Mouse (Mus musculus) mature B cell (primary cell): ENCODE results near the gene Sertad2.

Source experiments
- in situ Hi-C: fragments of 300-500 bp; cut with MboI; formaldehyde crosslinking; loops from 2 replicates; pipeline ENCODE4 v1.14.3; 2019

The Sertad2 gene

GRCm38 (mm10) chr11:20643161-20643560 is 100.1 kb downstream of the Sertad2 start:
- in situ Hi-C loops, result no loop called here

DNA sequence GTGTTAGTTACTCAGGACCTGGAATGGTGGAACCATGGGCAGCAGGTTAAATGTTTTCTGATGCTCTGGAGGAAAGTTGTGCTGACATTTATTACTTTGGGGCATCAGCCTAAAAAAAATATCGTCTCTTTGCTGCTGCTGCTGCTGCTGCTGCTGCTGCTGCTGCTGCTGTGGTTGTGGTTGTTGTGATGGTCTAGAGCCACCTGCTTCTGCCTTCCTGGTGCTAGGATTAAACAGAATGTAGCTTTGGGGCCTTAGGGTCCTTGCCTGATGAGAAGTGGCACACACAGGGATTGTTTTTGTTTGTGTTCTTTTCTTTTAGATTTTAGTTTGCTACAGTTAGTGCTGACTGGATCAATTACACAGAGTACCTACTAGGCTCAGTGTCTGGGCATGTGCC is 101.1 kb downstream of the Sertad2 start:
- in situ Hi-C loops, result no loop called here

DNA sequence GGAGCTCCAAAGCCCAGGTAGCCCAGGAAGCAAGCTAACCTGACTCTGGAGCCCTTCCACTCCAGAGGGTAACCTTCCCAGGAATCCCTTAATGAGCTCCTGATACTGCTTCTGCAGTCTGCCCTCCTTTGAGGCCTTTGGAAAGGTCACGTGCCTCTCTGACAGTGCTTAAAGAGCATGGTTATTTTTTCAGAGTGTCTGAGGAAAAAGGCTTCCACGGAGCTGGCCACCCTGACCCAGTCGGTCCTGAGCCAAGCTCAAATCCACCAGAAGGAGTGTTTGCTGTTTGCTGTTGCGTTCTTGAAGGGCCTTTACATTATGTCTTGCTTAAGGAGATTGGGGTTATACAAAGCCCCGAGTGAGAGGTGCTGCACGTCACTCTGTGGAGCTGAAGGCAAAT is 101.8 kb downstream of the Sertad2 start:
- in situ Hi-C loops, result no loop called here

- in situ Hi-C loops, result no loop called here
These were observed 102.5 kb downstream of the Sertad2 start for GRCm38 (mm10) chr11:20645521-20645920.

DNA sequence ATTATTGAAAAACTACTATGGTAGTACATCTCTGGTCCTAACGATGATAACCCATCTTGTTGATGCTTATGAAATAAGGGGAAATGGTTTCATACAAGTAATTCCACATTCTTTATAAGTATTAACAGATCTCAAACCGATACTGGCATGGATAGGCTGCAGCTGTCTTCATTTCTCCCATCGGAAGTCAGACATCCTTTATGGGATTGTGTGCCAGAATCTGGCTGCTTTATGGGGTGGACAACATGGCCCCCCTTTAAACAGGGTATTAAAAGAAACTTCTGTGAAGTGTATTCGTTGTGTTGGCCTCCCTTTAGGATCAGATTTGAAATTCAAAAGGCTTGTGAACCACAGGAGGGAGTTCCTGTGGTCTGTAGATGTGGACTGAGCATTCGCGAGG is 103.1 kb downstream of the Sertad2 start:
- in situ Hi-C loops, result no loop called here

GRCm38 (mm10) chr11:20646986-20647726 is 104.1 kb downstream of the Sertad2 start:
- in situ Hi-C loops, result no loop called here

DNA sequence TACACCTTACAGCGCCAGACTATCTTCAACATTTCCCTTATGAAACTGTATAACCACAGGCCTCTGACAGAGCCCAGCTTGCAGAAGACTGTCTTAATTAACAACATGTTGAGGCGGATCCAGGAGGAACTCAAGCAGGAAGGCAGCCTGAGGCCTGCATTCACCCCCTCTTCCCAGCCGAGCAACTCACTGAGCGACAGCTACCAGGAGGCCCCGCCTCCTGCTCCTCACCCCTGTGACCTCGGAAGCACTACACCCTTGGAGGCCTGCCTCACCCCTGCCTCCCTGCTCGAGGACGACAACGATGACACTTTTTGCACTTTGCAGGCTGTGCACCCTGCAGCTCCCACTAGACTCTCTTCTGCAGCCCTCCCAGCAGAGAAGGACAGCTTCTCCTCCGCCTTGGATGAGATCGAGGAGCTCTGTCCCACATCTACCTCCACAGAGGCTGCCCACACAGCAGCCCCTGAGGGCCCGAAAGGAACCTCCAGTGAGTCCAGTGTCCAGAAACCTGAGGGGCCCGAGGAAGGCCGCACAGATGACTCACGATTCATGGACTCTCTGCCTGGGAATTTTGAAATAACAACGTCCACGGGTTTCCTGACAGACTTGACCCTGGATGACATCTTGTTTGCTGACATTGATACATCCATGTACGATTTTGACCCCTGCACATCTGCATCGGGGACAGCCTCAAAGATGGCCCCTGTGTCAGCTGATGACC is 105.0 kb downstream of the Sertad2 start:
- in situ Hi-C loops, result no loop called here

- in situ Hi-C loops, result no loop called here
These were observed 106.4 kb downstream of the Sertad2 start for GRCm38 (mm10) chr11:20649477-20649876.

DNA sequence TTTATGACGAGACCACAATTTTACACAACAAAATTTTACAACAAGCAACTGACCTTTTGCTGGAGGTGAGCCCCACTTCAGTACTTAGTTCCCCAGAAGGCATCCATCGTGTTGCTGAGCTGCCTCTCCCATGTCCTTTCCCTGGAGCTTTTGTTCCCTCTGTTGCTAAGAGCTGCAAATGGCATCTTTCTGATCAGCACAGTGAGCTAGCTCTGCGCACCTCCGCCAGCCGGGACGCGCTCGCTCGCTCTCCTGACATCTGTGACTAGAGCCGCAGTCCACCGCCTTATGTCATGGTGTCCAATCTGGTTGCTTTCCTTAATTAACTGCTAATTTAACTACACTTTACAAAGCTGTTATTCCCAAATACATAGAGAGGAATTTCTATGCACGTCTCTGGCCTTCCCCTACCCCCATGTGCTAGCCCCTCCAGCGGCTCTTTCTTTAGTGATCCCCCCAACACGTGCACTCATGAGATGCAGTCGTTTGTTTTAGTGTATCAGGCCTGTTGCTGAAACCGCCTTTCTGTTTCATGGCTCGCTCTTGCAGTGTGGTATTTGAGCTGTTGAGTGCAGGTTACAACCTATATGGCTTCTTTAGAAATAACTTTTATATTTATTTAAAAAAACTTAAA is 107.1 kb downstream of the Sertad2 start:
- in situ Hi-C loops, result no loop called here

DNA sequence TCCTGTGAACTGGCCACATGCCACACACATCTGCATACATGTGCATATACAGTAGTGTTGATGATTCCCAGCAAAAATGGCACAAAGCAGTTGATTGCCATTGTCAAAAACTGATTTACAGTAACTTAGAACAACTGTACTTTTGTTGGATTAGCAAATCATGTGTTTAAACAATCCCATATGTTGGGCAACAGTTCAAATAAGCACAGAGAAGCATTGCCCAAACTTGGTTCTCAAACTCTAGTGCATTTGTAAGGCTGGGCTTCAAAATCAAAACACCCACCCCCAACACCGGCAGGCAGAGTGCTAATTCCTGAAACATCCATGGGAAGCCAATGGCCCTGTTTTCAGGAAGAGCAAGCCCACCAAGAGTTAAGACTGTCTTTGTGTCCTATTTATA is 108.1 kb downstream of the Sertad2 start:
- in situ Hi-C loops, result no loop called here

- in situ Hi-C loops, result no loop called here
These were observed 113.0 kb downstream of the Sertad2 start for GRCm38 (mm10) chr11:20655795-20656710.

DNA sequence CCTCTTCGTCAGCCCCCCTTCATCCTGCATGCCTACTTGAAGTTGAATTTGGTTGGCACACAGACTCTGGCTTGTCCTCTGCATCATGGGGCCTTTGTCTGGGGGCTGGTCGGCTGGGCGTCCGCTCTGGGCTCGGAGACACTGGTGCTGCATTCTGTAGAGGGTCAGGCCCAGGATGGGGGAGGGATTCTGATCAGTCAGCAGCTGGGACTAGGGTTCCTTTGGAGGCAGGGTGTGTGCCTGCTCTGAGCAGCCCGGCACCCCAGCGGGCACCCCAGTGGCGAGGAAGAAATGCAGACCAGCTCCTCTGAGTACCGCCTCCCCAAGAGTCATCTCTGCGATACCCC is 113.6 kb downstream of the Sertad2 start:
- in situ Hi-C loops, result no loop called here

DNA sequence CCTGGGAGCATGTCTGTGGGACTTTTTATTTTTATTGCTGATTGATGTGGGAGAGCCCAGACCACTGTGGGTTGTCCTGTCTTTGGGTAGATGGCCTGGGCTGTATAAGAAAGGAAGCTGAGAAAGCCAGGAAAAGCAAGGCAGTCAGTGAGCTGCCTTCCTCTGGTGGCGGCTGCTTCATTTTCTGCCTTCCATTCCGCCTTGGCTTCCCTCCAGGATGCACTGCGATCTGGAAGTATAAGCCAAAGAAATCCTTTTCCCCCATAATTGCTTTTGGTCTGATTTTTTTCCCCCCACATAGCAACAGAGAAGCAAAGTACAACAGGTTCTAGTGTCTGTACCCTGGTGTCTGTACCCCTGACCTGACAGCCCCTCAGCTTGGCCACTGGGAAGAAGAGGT is 116.0 kb downstream of the Sertad2 start:
- in situ Hi-C loops, result no loop called here

DNA sequence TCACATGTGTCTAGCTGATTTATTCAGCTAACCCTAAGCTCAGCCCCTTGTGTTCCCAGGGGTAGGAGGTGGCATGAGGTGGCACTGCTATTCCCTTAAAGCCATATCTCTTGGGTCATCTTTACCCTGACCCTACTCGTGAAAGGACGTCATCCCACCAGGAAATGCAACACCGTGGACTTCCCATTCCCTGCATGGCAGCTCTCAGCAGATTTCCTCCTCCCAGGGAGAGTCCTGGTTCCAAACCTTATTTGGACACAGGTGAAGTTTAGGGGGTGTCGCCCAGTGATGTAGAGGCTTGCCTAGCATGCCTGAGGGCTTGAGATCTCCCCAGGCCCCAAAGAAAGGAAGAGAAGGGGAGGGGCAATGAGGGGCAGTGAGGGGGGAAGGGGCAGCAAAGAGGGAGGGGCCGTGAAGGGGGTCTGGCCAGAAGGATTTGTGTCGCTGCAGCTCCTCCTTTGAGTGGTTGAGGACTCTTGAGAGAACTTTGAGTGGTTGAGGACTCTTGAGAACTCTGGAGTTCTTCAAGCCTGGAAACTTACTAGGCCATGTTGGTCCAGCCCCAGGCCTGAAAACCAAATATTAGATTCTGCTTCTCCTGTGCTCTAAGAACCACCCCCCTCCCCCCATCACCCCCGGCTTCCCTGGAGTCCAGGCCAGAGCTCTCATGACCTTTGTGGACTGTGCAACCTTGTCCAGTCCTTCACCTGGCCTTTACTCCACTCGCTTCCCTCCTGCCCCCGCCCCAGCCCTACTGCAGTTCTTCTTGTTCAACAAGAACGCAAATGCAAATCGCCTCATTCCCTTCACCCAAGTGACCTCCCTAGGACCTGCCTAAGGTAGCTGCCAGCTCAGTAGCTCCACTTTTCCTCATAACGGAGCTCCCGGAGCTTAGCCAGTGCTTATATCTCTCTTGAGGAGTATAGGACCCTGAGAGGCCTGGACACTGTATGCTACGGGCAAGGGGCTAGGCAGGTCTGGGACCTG is 117.4 kb downstream of the Sertad2 start:
- in situ Hi-C loops, result no loop called here

DNA sequence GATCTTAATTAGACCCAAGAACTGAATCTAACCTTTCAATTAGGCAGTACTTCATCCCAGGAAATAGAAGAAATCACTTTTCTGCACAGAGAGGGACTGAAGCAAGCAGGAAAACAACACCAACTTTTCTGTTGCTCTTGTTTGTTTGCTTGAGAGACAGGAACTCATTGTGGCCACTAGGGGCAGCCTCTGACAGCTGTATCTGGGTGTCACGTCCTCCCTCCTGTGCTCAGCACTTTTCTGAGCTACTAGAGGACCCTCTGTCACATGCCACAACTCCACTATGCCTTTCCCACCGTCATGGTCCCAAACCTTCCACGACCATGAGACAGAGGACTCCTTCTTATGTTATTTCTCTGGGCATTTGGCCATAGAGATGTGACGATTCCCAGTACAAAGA is 118.6 kb downstream of the Sertad2 start:
- in situ Hi-C loops, result no loop called here

DNA sequence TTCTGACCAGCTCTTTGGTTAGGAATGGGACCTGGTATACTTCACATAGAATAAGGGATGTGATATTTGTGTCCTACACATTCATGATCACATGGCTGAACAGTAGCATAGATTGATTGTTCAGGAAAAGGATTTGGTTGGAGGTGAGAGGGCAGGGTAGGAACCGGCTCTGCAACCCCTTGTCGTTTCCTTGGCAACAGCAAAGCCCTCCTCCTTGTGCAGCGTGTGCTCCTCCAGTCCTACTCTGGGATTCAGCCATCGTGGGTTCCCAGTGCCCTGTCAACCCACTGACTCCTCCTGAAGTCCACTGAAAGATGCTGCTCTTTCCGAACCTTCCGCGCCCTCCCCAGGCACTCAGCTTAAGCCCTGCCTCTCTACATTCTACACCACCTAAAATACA is 119.8 kb downstream of the Sertad2 start:
- in situ Hi-C loops, result no loop called here

DNA sequence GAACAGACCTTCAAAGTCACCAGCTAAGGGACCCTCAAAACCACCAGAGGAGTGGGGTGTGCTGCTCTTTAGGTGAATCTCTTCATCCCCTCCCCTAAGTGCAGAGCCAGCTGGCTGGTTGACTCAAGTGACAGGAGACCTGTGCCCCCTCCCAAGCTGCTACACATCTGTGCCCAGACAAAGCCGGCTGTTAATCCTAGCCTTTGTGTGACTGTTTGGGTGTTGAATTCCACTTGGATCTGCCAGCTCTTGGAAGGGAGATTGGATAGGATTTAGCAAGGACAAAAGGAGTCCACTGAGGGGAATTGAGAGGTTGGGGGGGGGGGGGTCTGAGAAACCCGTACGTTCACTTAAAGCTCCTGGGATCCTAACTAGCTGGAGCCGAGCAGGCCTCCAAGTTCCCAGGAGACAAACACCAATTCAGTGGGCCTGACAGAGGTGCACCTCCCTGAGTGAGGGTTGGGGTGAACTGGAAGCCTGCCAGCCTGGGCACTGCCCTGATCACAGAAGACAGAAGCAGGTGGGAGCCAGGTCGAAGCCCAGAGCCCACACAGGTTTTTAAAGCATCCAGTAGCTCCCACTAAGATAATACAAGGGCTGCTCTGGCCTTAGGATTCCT is 120.6 kb downstream of the Sertad2 start:
- in situ Hi-C loops, result no loop called here

DNA sequence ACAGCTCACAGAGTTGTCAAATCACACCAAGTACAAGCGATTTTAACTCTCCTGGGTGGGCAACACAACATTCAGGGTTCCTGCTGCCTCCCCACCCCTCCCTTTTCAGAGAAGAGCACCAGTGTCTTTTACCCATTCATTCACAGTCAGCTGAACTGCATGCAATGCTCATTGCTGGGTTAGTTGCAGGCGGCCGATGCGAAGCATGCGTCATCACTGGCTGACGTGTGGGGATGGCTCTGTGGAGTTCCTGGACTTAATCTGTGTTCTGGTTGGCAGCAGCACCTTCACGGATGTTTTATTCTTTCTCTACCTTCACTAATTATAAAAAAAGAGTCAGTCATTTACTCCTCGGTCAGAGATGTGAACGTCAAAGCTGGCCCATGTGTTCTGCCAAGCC is 121.8 kb downstream of the Sertad2 start:
- in situ Hi-C loops, result no loop called here

DNA sequence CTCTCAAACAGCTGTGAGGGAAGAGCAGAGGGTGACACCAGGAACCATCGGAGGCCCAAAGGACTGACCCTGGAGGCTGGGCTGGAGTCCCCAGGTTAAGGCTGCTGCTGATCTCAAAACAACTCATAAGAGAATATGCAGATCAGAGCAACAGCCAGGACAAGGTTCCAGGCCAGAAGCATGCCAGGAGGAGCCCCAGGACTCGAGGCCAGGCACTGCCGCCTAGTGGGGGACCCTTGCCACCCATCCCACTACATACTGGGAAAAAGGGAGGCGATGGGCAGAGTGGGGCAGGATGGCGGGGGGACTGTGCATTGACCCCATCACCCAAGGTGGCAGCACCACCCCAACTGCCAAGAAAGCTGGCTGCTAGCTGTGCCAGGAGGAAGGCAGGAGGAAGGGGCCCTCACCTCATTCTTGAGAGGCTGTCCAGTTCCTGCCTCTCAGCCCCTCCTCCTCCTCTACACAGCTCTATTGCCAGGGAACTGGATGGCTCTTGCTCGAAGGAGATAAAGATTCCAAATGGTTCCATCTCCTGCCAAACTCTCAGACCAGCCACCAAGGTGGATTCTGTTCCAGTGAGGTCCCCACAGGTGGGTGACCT is 128.8 kb downstream of the Sertad2 start:
- in situ Hi-C loops, result no loop called here

DNA sequence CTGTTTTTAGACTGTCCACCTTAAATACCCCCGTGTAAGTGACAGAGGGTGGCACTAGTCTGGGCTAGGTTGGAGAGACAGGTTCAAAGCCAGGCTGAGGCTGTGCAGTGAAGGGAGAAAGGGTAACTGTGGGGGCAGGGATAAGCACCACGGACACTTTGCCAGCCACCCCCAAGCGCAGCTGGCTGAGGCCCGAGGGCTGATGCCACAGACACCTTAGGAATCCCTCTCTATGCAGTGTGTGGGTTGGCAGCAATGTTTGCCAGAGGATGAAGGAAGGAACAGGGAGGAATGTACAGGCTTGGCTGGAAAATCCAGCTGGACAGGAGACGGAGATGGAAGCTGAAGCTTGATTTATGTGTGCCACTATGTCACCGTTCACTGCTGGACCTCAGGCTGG is 129.5 kb downstream of the Sertad2 start:
- in situ Hi-C loops, result no loop called here
